Mouse (Mus musculus) neural tube, embryonic 12.5 days (tissue): ENCODE data around the gene Gdf3. TPM values are rescaled to one million over a fixed set of nuclear protein-coding genes. Genes with fewer than 3 reads are reported as not detected.
A peak's percentile ranks its signal among the peaks of the same experiment; 100 is the strongest.
"Not testable (repeated sequence)": the region's sequence is repeated elsewhere in the genome, so short reads cannot be mapped to it uniquely, and the experiment has no call there.

Experiments
- ATAC-seq: fragments of 200-750 bp; cut with Nextera tagmentation; 2 replicates; pipeline ENCODE4 v1.8.0; 2017; ENCODE audit warnings: low read depth, mild to moderate bottlenecking, moderate TSS enrichment, moderate library complexity; ENCODE audit not compliant: low FRiP score
- H3K27ac ChIP-seq: fragments of 300-500 bp; sonication (generic); 2 replicates; pipeline ENCODE4 v1.5.1; 2016
- H3K27me3 ChIP-seq: fragments of 300-500 bp; sonication (generic); replicated peaks from 2 replicates; pipeline ENCODE4 v1.6.1; 2016; ENCODE audit warnings: mild to moderate bottlenecking
- H3K36me3 ChIP-seq: fragments of 300-500 bp; sonication (generic); 2 replicates; pipeline ENCODE4 v1.6.1; 2016; ENCODE audit warnings: mild to moderate bottlenecking
- H3K4me1 ChIP-seq: fragments of 300-500 bp; sonication (generic); 2 replicates; pipeline ENCODE4 v1.6.1; 2016
- H3K4me2 ChIP-seq: fragments of 300-500 bp; sonication (generic); replicated peaks from 2 replicates; pipeline ENCODE4 v1.6.1; 2016; ENCODE audit warnings: mild to moderate bottlenecking
- H3K4me3 ChIP-seq: fragments of 300-500 bp; sonication (generic); 2 replicates; pipeline ENCODE4 v1.5.1; 2016
- H3K9ac ChIP-seq: fragments of 300-500 bp; sonication (generic); 2 replicates; pipeline ENCODE4 v1.6.1; 2016; ENCODE audit warnings: mild to moderate bottlenecking
- H3K9me3 ChIP-seq: fragments of 300-500 bp; sonication (generic); 2 replicates; pipeline ENCODE4 v1.6.1; 2016; ENCODE audit warnings: mild to moderate bottlenecking
- whole genome bisulfite sequencing: fragments of 180-500 bp; shearing (Covaris S2); methylation state at CpG from one replicate; pipeline ENCODE4 v1.1.7; 2016; 5-methylcytosine and 5-hydroxymethylcytosine counted together
- polyA plus RNA-seq: library from polyadenylated mRNA; unstranded; fragments of >200 nt; fragmentation: Nextera tagmentation; extraction: Ambion mirVana; gene quantifications from 2 replicates; pipeline ENCODE4 v1.2.1, GENCODE M21; 2016

The Gdf3 gene
- polyA plus RNA-seq, 1 experiment from 2014 or later, result not detected

- Histone ChIP-seq H3K9ac (no peak overlapping the region), H3K4me3 (no peak overlapping the region), H3K27me3 (no peaks in the 10 kb centered on the region), H3K4me2 (no peak overlapping the region), H3K9me3 (no peaks in the 10 kb centered on the region), H3K36me3 (no peaks in the 10 kb centered on the region), H3K27ac (no peak overlapping the region), H3K4me1 (no peaks in the 10 kb centered on the region)
- ATAC-seq, result no peak
- WGBS, result 92% methylated on average over 3 of the region's 3 CpGs
These were observed 32.9 kb downstream of the Gdf3 start for GRCm38 (mm10) chr6:122577030-122577429.

GRCm38 (mm10) chr6:122575037-122575436 lies 34.9 kb downstream of the Gdf3 start:
- not testable (repeated sequence) for H3K4me2 ChIP-seq, H3K9ac ChIP-seq, H3K27me3 ChIP-seq, H3K9me3 ChIP-seq, H3K4me1 ChIP-seq, H3K27ac ChIP-seq, H3K4me3 ChIP-seq, H3K36me3 ChIP-seq, ATAC-seq
- WGBS, result 91% methylated on average over 1 of the region's 1 CpGs

- Histone ChIP-seq H3K9ac (no peak overlapping the region), H3K4me3 (no peak overlapping the region), H3K27ac (no peak overlapping the region), H3K4me1 (no peaks in the 10 kb centered on the region), H3K36me3 (no peaks in the 10 kb centered on the region), H3K27me3 (no peaks in the 10 kb centered on the region), H3K9me3 (no peaks in the 10 kb centered on the region), H3K4me2 (no peak overlapping the region)
- no peak for ATAC-seq
- 86% methylated on average over 3 of the region's 3 CpGs for WGBS
These were observed 38.3 kb downstream of the Gdf3 start for GRCm38 (mm10) chr6:122571617-122571959.

- H3K4me1 ChIP-seq, result no peaks in the 10 kb centered on the region
- no peak overlapping the region for H3K4me3 ChIP-seq
- no peak overlapping the region for H3K9ac ChIP-seq
- H3K9me3 ChIP-seq, result no peaks in the 10 kb centered on the region
- no peaks in the 10 kb centered on the region for H3K36me3 ChIP-seq
- 75% methylated on average over 8 of the region's 8 CpGs for WGBS
- no peaks in the 10 kb centered on the region for H3K27me3 ChIP-seq
- ATAC-seq, result no peak
- no peak overlapping the region for H3K27ac ChIP-seq
- H3K4me2 ChIP-seq, result no peak overlapping the region
These were observed 38.9 kb downstream of the Gdf3 start for GRCm38 (mm10) chr6:122570695-122571616.

GRCm38 (mm10) chr6:122569762-122570161 lies 40.1 kb downstream of the Gdf3 start:
- no peak overlapping the region for H3K4me2 ChIP-seq
- H3K9ac ChIP-seq, result no peak overlapping the region
- no peaks in the 10 kb centered on the region for H3K4me1 ChIP-seq
- H3K4me3 ChIP-seq, result no peak overlapping the region
- whole genome bisulfite sequencing, result 88% methylated on average over 1 of the region's 1 CpGs
- H3K36me3 ChIP-seq, result no peaks in the 10 kb centered on the region
- H3K27ac ChIP-seq, result no peak overlapping the region
- no peaks in the 10 kb centered on the region for H3K9me3 ChIP-seq
- peak; percentile 42; the same call in 1 of the 2 replicates for ATAC-seq
- H3K27me3 ChIP-seq, result no peaks in the 10 kb centered on the region

GRCm38 (mm10) chr6:122569113-122569512 lies 40.8 kb downstream of the Gdf3 start:
- Histone ChIP-seq H3K27ac (no peak overlapping the region), H3K4me1 (no peaks in the 10 kb centered on the region), H3K27me3 (no peaks in the 10 kb centered on the region), H3K4me2 (no peak overlapping the region), H3K9me3 (no peaks in the 10 kb centered on the region), H3K9ac (no peak overlapping the region), H3K36me3 (no peaks in the 10 kb centered on the region), H3K4me3 (no peak overlapping the region)
- whole genome bisulfite sequencing, result 55% methylated on average over 5 of the region's 5 CpGs
- ATAC-seq, result no peak

GRCm38 (mm10) chr6:122565070-122565784 lies 44.7 kb downstream of the Gdf3 start:
- H3K9ac ChIP-seq, result no peak overlapping the region
- H3K36me3 ChIP-seq, result no peaks in the 10 kb centered on the region
- ATAC-seq, result no peak
- 90% methylated on average over 9 of the region's 9 CpGs for WGBS
- H3K4me2 ChIP-seq, result no peak overlapping the region
- no peak overlapping the region for H3K27ac ChIP-seq
- no peaks in the 10 kb centered on the region for H3K27me3 ChIP-seq
- H3K9me3 ChIP-seq, result no peaks in the 10 kb centered on the region
- no peak overlapping the region for H3K4me3 ChIP-seq
- no peaks in the 10 kb centered on the region for H3K4me1 ChIP-seq

- WGBS, result 5% methylated on average over 6 of the region's 6 CpGs
- 0 out of 2 replicates have a peak overlapping the region, but pooled peaks have one; percentile 34 for H3K4me2 ChIP-seq
- no peaks in the 10 kb centered on the region for H3K36me3 ChIP-seq
- H3K27ac ChIP-seq, result no peak overlapping the region
- no peaks in the 10 kb centered on the region for H3K27me3 ChIP-seq
- H3K4me3 ChIP-seq, result no peak overlapping the region
- no peak overlapping the region for H3K9ac ChIP-seq
- H3K4me1 ChIP-seq, result no peaks in the 10 kb centered on the region
- ATAC-seq, result peak; percentile 21; the same call in 1 of the 2 replicates
- no peaks in the 10 kb centered on the region for H3K9me3 ChIP-seq
These were observed 47.4 kb downstream of the Gdf3 start for GRCm38 (mm10) chr6:122562463-122562862.

- ATAC-seq, result peak; percentile 15; the same call in 1 of the 2 replicates
- WGBS, result 86% methylated on average over 20 of the region's 20 CpGs
- Histone ChIP-seq H3K9ac (no peak overlapping the region), H3K36me3 (no peaks in the 10 kb centered on the region), H3K4me1 (no peaks in the 10 kb centered on the region), H3K4me2 (peak overlapping the region; percentile 34), H3K27ac (no peak overlapping the region), H3K4me3 (no peak overlapping the region), H3K9me3 (no peaks in the 10 kb centered on the region), H3K27me3 (no peaks in the 10 kb centered on the region)
These were observed 48.9 kb downstream of the Gdf3 start for GRCm38 (mm10) chr6:122561005-122561404.

GRCm38 (mm10) chr6:122560427-122560826 lies 49.5 kb downstream of the Gdf3 start:
- Histone ChIP-seq H3K27ac (no peak overlapping the region), H3K4me2 (peak overlapping the region; percentile 34), H3K9ac (no peak overlapping the region), H3K9me3 (no peaks in the 10 kb centered on the region), H3K4me3 (no peak overlapping the region), H3K4me1 (no peaks in the 10 kb centered on the region), H3K27me3 (no peaks in the 10 kb centered on the region), H3K36me3 (no peaks in the 10 kb centered on the region)
- ATAC-seq, result peak; percentile 39
- 21% methylated on average over 17 of the region's 17 CpGs for WGBS

- Histone ChIP-seq H3K4me2 (peak overlapping the region; percentile 43), H3K4me3 (no peak overlapping the region), H3K4me1 (no peaks in the 10 kb centered on the region), H3K27me3 (no peaks in the 10 kb centered on the region), H3K27ac (no peak overlapping the region), H3K36me3 (no peaks in the 10 kb centered on the region), H3K9me3 (no peaks in the 10 kb centered on the region), H3K9ac (no peak overlapping the region)
- ATAC-seq, result no peak
- WGBS, result 25% methylated on average over 15 of the region's 15 CpGs
These were observed 52.8 kb downstream of the Gdf3 start for GRCm38 (mm10) chr6:122556959-122557561.
